Mouse (Mus musculus): ENCODE data around the gene Pml.

Gene Pml

DNA sequence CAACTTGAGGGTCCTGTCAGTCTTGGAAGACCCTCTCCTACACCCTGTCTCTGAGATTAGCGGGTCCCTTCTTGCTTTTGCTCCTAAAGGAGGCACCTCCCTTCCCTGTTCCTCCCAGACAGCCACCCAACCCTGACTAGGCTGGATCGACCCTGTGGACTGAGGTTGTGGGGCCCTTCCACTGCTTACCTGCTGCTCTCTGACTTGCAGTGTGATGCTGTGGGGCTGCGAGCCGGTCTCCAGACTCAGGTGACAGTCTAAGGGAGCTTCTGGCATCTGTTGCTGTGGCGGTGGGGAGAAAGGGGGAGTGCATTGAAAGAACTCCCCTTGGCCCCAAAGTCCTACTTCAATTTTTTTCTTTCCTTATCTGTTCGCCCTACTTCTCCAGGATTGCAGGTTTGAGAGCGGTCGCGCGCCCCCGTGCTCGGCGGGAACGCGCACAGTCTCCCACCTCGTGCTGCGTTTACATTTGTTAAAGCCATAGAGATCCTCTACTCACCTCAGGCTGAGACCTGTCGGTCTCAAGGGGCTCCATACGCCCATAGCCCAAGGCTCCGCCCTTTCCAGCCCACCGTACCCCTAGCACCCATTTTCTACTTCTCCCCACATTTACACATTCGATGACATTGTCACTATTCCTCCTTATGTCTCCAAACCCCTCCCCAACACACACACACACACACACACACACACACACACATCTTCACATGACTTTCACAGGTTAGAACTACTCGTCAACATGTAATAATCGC, 48.3 kb downstream of the Pml start:
- no peak for DNase-seq

DNA sequence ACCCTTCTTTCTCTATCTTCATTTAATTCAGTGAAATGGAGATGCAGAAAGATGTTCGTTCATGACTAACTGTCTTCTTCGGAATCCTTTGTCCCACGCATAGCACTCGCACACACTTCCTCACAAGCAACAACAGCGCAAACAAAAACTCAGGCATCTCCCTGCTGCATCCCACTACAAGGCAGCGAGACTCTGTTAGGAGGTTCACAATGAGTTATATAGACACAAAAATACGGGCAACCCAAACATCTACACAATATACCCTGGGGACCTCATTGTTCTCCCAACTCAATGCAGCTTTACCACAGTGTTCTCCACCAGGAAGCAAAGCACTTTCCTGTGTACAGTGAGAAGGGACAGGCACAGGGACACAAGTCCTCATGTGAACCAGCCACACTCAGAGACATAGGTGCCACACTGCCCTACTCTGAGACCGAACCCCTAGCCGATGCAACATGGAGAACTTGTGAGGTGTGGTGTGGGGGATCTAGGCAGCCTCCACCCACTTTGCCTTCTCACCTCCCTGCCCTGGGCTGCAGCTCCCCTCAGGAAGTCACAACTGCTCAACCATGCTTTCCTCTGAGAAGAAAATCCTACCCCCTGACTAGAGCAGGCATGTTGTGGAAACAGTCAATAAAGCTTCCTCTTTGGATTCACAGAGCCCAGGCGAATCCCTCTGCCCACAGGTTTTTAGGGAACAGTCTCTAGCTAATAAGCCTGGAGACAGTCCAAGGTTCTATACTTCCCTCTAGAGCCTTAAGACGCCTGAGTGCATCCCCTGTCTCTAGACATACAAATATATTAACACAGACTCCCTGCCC, 49.1 kb downstream of the Pml start:
- no peak for DNase-seq

DNA sequence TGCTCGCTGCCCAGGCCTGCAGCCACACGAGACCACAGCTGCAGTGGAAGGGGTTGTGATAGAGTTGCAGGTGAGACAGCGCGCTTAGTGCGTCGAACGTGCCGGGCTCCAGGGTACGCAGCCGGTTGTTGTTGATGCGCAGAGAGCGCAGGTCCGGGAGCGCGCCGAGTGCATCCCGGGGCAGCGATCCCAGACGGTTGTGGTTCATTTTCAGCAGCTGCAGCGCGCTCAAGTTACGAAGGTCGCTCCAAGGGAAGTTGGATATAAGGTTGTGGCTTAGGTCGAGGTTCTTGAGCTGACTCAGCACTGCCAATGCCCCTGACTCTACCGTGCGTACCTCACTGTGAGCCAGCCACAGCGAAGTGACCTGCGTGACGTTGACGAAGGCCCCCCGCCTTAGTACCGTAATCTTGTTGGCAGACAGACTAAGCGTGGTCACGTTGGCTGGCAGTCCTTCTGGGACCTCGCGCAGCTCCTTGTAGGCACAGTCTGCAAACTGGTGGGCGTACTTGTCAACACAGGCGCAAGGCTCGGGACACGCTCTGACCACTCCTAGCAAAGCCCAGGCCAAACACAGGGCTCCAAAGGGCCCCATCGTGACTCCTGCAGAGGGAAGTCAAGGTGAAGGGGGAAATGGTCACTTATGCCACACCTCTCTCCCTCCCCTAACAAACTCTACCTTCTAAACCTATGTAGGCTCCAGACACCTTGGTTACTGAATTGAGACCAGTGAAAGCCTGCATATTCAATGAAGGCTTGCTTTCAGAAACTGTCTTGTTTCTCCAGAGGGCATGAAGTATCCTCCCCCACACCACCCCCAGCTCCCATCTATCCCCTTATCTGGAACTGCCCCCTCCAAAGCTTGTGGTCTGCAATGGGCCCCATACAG, 50.0 kb downstream of the Pml start:
- DNase-seq: no peak

DNA sequence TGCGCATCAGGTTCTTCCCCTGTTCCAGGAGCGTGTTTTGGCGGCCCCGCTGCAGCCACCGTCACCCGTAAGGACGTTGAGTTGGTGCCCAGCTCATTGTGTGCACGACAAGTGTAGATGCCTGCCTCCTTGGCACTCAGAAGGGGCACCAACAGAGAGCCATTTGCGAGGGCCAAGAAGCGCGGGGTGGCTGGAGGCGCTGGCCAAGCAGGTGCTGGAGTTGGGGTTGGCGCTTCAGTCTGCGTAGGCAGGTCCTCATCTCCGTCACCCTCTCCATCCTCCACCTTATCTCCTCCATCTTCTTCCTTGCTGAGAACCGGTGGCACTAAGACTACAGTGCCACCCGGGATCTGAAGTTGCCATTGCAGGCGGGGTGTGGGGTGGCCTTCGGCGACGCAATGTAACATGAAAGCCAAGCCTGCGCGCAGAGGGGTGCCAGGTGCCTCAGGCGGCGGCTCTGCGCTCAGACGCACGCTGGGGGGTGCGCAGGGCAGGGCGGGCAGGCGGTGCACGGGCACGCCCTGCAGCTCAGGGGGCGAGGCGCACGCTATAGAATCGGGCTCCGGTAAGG, 50.7 kb downstream of the Pml start:
- no peak for DNase-seq

DNA sequence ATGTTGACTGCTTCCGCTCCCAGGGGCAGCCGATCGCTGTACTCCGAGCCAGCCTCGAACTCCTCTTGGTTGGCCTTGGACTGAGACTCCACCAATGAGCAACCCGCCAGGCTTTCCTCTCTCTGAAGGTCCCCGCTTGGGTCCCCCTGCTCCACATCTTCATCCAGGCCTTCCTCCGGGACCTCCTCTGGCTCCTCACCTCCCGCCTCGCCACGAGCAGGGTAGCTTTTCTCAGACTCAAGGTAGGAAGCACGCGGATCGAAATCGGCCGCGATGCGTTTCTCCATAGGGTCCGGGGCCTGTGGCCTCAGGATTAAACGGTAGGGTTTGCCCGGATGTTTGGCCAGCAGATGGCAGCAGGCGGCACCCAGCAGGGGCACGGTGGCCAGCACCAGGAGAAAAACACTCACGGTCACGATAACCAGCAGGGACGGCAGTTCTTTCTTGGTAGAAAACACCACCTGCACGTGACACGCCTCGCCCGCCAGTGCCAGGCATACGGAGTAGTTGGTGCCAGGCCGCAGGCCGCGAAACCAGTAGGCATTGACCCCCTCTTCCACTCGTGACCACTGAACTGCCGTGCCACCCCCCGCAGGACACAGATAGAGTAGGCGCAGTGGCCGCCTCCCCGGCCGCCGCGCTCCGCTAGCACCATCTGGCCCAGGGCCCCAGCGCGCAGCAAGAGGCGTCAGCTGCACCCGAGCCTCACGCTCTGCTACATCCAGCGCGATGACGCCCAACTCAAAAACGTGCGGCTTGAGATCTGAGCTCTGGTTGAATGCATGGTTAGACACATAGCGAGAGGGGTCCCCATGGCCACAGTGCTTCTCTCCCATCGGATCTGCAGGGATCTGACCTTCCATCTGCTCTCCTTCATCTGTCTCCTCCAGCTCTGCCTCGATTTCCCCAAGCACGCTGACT, 51.5 kb downstream of the Pml start:
- DNase-seq: peak; percentile 69

DNA sequence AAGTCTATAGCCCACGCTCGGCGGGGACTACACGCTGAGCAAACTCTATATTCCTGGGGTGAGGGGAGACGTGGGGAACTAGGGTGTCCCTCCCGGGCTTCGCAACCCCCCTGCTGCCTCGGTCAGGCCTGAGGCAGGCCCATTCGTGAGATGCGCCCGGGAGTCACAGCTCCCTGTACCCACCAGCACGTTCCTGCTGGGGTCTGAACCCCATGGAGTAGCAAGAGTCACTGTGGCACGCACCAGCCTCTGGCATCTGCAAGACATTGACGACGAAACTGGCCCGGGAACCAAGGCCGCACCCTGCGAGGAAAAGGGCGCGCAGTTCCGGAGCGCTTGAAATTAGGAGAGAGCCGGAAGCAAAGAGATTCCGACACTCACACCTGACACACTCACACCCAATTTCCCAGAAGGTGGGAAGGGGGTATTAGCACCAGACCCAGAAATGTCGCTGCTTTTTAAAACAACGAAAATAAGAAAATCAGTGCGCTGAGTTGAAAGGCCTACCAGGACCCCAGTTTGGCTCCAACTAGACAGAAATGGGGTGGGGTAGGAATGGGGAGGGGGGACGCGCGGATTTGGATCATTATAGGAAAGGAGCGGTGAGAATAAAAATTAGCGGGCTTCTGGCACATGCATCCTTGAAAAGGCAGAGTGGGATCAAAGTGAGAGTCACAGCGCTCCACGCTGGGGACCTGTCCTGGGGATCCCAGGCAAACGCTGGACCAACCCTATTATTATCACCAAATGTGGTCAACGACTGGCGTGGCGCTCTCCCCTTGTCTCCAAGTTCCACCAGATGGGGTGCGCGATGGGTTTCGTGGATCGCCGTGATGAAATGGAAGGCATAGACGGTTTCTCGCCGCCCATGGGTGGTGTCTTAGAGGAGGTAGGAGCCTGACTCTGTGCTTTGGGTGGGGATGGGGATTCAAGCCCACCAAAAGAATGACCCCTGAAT, 52.7 kb downstream of the Pml start:
- DNase-seq: no peak

DNA sequence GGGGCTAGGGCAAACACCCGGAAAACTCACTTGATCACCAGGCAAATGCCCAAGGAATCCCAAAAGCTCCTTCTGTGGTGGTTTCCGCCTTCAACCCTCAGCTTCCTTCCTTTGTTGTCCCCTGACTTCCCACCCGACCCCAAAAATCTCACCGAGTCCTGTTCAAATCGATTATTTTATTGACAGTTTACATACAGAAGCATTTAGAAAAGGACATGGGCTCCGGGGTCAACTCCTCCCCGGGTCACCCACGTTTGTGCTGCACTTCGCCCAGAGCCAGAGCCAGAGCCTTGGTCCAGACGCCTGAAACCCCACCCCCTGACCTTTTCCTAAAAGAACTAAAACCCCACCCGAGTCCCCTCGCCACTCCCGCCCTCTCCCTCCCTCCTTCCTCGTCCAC, 53.4 kb downstream of the Pml start:
- no peak for DNase-seq

DNA sequence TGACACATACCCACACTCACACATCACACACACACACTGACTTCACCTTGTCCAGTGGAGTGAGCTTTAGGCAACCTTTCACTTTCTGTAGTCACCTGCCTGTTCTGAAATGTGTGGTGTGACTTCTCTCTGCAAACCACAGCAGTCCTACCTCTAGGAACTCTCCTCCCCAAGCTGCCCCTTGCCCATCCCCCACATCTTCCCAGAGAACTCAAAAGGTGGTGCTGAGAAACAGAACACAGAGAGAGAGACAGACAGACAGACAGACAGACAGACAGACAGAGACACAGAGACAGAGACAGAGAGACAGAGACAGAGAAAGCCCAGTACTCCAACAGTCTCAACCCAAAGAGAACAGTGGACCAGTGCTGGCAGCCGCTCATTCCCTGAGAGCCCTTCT, 53.9 kb downstream of the Pml start:
- DNase-seq: no peak

DNA sequence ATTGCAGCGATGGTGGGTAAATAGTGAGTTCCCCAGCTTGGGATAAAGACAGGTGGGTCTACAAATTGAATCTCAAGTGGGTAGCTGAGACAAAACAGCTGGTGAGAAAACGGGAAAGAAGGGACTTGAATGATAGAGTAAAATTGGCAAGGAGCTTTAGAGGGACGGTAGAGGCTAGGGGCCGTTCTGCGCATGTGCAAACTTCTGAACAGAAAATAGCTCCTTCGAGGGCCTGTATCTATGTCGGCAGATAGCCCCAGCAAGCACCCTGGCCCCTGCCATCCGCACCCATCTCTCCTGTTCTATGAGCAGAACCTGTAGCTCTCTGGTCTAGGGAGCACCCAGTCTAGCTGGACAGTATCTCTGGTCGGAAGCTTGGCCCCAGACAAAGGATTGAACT, 55.4 kb downstream of the Pml start:
- no peak for DNase-seq

DNA sequence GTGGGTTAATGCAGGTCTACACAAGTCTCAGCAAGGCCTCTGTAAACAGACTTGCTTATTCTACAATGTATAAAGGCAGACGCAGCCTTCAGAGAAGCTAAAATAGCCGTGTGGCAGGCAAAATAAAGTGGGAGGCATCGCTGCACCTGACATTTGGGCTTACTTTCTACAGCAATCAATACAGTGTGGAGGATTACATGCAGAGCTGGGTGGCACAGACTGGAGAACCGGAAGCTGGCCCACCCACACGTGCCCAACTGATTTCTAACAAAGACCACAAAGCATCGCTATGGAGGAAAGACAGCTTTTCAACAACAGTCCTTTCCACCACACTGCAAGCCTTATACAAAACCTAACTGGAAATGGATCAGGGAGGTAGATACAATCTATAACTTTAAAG, 65.1 kb downstream of the Pml start:
- no peak for DNase-seq

DNA sequence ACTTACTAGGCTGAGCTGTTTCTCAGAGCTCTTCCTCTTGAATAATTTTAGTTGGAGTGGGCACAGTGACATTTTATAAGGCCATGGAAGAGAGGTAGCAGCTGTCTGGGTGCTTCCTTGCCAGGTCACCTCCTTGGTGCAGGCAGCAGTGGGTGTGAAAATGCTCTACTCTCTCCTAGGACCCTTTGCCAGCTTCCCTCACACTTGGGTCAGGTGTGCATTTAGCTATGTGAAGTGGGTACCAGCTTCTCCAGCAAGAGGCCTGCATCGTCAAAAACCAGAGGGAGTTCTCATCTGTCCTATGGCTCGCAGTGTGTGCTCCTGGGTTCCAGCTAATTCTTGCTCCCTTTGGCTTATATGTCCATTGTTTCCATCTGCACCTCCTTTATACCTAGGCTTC, 70.2 kb downstream of the Pml start:
- DNase-seq: no peak

DNA sequence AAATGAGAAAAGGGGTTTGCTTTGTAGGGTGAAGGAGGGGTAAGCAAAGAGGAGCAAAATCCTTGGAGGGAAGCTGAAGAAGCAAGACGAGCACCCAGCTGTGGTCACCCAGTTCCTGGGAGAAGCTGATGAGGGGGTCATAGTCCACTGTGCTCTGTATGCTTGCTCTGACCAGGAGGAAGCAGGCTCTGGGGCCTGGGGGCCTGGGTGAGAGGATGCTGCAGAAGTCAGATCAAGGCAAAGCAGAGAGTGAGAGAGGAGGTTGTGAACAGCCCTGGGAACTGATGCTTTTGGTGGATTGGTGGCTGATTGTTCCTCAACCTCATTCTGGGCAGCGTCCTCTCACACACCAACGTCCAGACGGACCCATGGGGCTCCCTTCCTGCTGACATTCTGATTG, 72.4 kb downstream of the Pml start:
- DNase-seq: no peak

DNA sequence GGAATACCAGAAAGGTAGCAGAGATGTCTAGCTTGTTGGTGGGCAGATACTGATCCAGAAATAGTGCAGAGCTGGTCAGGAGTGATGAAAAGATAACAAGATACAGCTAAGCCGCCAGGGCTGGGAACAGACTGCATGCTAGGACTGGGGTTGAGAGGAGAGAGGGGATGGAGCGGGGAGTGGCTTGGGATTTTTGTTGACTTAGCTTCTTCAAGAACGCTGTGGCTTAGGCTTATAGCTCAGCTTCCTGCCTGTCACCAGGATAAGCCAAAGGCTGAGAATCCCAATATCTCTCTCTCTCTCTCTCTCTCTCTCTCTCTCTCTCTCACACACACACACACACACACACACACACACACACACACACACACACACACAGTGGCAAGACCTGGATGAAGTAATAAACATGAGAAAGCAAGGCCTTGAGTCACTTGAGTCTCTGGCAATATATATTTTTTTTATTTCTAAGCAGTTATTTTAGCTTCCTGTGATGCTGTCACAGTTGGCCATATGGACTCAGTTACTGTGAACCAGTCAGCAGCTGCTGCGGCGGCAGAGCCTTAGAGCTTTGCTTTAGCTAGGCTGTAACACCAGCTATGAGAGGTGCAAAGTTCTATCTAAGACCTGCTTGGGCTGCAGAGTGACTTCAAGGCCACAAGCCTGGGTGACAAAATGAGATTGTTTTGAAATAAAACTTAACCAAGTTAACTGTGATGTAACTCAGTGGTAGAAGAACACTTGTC, 73.7 kb downstream of the Pml start:
- DNase-seq: no peak

DNA sequence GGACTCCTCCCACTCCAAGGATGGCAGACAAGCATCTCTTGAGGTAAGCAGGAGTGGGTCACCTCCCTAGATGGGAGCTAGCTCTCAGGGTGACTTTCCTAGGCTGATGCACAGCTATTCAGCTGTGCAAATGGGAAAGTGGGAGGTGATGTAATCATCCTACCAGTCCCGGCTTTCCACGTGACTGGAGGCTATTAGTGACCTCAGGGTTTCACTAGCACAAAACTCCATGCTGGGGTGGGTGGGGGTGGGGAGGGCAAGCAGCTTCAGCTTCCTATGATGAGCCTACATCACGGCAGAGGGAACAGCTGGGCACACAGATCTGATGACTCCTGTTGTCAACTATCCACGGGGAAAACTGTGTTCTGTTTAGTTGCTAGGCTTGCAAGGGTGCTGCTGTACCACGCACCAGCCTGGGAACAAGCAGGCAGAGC, 74.8 kb downstream of the Pml start:
- no peak for DNase-seq

DNA sequence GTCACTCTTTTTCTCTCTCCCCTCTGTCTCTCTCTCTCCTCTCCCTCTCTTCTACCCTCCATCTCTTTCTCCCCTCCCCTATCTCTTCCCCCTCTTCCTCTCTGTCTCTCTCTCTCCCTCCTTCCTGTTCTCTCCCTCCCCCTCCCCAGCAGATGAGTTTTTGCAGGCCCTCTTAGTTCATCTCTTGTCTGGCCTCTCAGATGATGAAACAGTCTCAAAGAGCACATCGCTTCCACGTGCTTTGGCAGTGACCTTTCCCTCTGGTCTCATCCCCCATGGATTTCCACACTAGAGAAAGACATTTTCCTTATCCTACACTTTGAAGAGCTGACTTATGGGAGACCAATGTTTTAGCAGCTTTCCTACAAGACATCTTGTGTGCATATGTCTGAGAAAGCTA, 76.7 kb downstream of the Pml start:
- no peak for DNase-seq

DNA sequence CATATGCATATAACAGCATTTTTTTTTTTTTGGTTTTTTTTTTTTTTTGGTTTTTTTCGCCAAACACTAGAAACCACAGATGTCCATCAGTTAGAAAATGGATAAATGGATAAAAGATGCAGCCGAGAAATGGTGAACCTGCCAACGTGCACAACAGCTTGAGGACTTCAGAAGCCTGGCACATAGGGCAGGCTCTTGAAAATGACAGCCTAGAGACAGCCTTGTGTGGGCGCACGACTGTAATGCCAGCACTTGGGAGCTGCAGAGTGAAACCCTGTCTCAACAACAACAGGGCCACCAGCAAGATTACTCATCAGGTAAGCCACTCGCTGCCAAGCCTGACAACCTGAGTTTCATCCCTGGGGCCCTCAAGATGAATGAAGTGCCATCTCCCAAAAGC, 80.2 kb downstream of the Pml start:
- no peak for DNase-seq

DNA sequence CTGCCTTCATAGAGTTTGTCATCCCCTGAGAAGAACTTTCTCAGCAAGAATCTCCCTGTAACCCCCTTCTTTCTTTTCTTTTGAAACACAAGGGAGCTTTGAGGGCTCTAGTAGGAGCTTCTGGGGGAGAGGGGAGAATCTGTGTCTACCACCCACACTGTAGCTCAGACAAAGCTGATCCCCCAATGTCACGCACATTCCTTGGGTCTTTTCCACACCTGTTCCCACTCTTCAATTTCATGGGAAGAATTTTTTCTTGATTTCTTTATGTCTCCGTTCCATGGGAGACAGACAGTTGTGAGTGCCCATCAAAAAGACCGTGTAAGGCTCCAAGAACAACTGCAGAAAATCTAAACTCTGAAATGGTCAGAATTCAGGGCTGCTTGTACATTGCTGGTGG, 80.7 kb downstream of the Pml start:
- no peak for DNase-seq

Measured in lung, postnatal 10 days (tissue).